19 mouse cellular contexts compared by ENCODE assay signal in genomic region chr8:126126041-126126440, GRCm38 (mm10).
"Had no signal": no experiment of that assay in that cellular context is flagged by ENCODE, and none has a peak within 500 bp of the region (broad histone marks: within the 10 kb centered on the region; RNA-seq: fewer than 3 reads in every experiment).

No protein-coding gene starts in this region.

- DNase-seq: kidney, adult 9 months; kidney, postnatal 14 days; kidney, postnatal 4 days; layer of hippocampus, postnatal 36 days; liver, embryonic 13.5 days; lung, adult 2 months; lung, postnatal 14 days; lung, postnatal 4 days; right cerebral cortex, adult 18-20 months; right cerebral cortex, postnatal 14 days; right cerebral cortex, postnatal 4 days; thymus, adult 2 months; thymus, postnatal 14 days; thymus, postnatal 4 days had no signal

- H3K4me3 ChIP-seq: left cerebral cortex, adult 2 months; liver, embryonic 13.5 days; midbrain, embryonic 12.5 days; neural tube, embryonic 12.5 days; neural tube, embryonic 15.5 days had no signal

- H3K9ac ChIP-seq: liver, embryonic 13.5 days; midbrain, embryonic 12.5 days; neural tube, embryonic 12.5 days; neural tube, embryonic 15.5 days had no signal

- H3K4me1 ChIP-seq: liver, embryonic 13.5 days; midbrain, embryonic 12.5 days; neural tube, embryonic 12.5 days; neural tube, embryonic 15.5 days had no signal

- H3K27ac ChIP-seq: left cerebral cortex, adult 2 months; liver, embryonic 13.5 days; midbrain, embryonic 12.5 days; neural tube, embryonic 12.5 days; neural tube, embryonic 15.5 days; stomach, postnatal 0 days had no signal

- H3K9me3 ChIP-seq: liver, embryonic 13.5 days had no signal

- H3K27me3 ChIP-seq: liver, embryonic 13.5 days; midbrain, embryonic 12.5 days; neural tube, embryonic 12.5 days; neural tube, embryonic 15.5 days had no signal

- H3K4me2 ChIP-seq: liver, embryonic 13.5 days; midbrain, embryonic 12.5 days; neural tube, embryonic 12.5 days; neural tube, embryonic 15.5 days had no signal

- H3K36me3 ChIP-seq: liver, embryonic 13.5 days; midbrain, embryonic 12.5 days; neural tube, embryonic 12.5 days; neural tube, embryonic 15.5 days had no signal
